Mouse (Mus musculus) heart, embryonic 16.5 days (tissue): ENCODE measurements around the gene Slc19a1. TPM values are rescaled to one million over a fixed set of nuclear protein-coding genes. Genes with fewer than 3 reads are reported as not detected.

ENCODE experiments used
- ATAC-seq: fragments of 200-750 bp; cut with Nextera tagmentation; replicated peaks from 2 replicates; pipeline ENCODE4 v1.8.0; 2017; ENCODE audit warnings: moderate number of reproducible peaks; ENCODE audit not compliant: insufficient read depth, low FRiP score; ENCODE audit errors: extremely low read depth
- H3K27ac ChIP-seq: fragments of 300-500 bp; sonication (generic); 2 replicates; pipeline ENCODE4 v1.5.1; 2014; ENCODE audit warnings: mild to moderate bottlenecking, low read length, control low read depth, moderate library complexity
- H3K27me3 ChIP-seq: fragments of 300-500 bp; sonication (generic); 2 replicates; pipeline ENCODE4 v1.6.1; 2014; ENCODE audit warnings: low read length, mixed read lengths; ENCODE audit not compliant: control insufficient read depth, insufficient read depth
- H3K36me3 ChIP-seq: fragments of 300-500 bp; sonication (generic); 2 replicates; pipeline ENCODE4 v1.6.1; 2014; ENCODE audit not compliant: control insufficient read depth, insufficient read depth
- H3K4me1 ChIP-seq: fragments of 300-500 bp; sonication (generic); 2 replicates; pipeline ENCODE4 v1.6.1; 2014; ENCODE audit warnings: low read length, mixed read lengths; ENCODE audit not compliant: control insufficient read depth, insufficient read depth
- H3K4me2 ChIP-seq: fragments of 300-500 bp; sonication (generic); 2 replicates; pipeline ENCODE4 v1.6.1; 2014; ENCODE audit warnings: low read depth, mild to moderate bottlenecking, control low read depth, low read length
- H3K4me3 ChIP-seq: fragments of 300-500 bp; sonication (generic); 2 replicates; pipeline ENCODE4 v1.5.1; 2014; ENCODE audit warnings: mild to moderate bottlenecking, control low read depth, low read length
- H3K9ac ChIP-seq: fragments of 300-500 bp; sonication (generic); 2 replicates; pipeline ENCODE4 v1.6.1; 2014; ENCODE audit warnings: low read length, control low read depth
- H3K9me3 ChIP-seq: fragments of 300-500 bp; sonication (generic); replicated peaks from 2 replicates; pipeline ENCODE4 v1.6.1; 2016; ENCODE audit warnings: low read length; ENCODE audit not compliant: control insufficient read depth
- whole genome bisulfite sequencing: fragments of 180-500 bp; shearing (Covaris S2); extraction: QIAGEN DNeasy Blood & Tissue Kit; methylation state at CpG from one replicate; pipeline ENCODE4 v1.1.7; 2014; 5-methylcytosine and 5-hydroxymethylcytosine counted together
- polyA plus RNA-seq: library from polyadenylated mRNA; unstranded; fragments of >200 nt; fragmentation: Nextera tagmentation; extraction: Ambion mirVana; gene quantifications from 2 replicates; pipeline ENCODE4 v1.2.1, GENCODE M21; 2015

Slc19a1 gene
- polyA plus RNA-seq, 1 experiment from 2014 or later, result 15.1 TPM

DNA sequence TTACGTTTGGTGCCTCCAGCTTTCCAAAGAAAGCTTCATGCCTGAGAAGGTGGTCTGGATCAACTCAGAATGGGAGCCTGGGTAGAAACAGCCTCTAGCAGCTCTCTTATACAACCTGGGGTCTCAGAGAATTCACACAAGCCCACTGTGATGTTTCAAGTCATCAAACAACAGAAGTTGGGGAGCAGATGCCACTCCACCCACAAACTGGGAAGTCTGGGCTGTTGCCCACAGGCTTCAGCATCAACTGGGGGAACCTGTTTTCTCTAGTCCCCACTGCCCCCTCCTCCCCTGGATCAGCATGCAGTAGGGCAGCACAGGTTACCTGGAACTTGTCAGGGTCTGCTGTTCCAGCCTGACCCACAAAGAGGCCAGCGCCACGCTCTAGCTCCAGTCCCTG, 63.6 kb downstream of the Slc19a1 start:
- Histone ChIP-seq H3K27ac (no peak overlapping the region), H3K9ac (no peak overlapping the region), H3K36me3 (peaks cover 13% of the 10 kb centered on the region), H3K9me3 (peaks cover 9% of the 10 kb centered on the region), H3K4me1 (peaks cover 23% of the 10 kb centered on the region), H3K4me2 (no peak overlapping the region), H3K27me3 (no peaks in the 10 kb centered on the region), H3K4me3 (no peak overlapping the region)
- WGBS, result 95% methylated on average over 3 of the region's 3 CpGs
- no peak for ATAC-seq

DNA sequence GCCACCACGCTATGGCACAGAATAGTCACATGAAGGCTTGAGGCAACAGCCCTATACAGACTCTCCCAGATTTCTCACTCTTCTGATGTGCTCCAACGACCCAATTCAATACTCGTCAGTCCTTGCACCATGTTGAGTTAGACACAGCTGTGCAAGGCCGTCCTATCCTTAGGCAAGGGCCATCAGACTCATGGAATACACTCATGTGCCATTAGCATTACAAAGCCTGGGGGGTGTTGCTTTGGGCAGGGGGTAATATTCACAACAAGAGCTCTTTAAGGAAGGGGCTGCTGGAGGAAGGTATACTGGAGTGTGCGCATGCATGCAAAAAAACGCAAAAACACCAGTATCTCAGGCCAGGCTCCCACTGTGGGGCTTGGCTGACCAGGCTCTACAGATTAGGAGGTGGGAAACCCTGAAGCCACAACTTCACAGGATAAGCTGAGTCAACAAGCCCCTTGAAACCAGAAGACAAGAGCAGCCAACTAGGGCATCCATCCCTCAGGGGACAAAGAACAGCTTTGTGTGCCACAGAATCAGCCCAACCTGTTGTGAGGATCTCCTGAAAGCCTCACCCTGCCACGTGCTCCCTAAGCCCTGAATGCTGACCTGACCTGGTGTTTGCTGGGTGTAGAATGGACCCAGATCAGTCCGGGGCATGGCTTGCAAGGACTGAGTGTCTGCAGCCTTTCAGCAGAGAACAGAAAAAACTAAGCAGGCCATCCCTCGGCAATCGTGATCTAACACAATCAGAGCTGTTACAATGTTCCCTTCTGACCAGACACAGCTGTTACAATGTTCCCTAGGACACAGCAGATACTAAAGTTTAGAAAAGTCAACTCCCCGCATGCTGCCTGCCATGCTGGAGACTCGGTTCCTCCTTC, 65.2 kb downstream of the Slc19a1 start:
- Histone ChIP-seq H3K9me3 (peaks cover 9% of the 10 kb centered on the region), H3K4me2 (no peak overlapping the region), H3K4me3 (no peak overlapping the region), H3K9ac (peak overlapping the region; percentile 31; the same call in 1 of the 2 replicates), H3K36me3 (peaks cover 13% of the 10 kb centered on the region), H3K27me3 (no peaks in the 10 kb centered on the region), H3K27ac (peak overlapping the region; percentile 65), H3K4me1 (peaks cover 22% of the 10 kb centered on the region)
- ATAC-seq, result peak; percentile 26; the same call in 1 of the 2 replicates
- WGBS, result 59% methylated on average over 12 of the region's 12 CpGs

DNA sequence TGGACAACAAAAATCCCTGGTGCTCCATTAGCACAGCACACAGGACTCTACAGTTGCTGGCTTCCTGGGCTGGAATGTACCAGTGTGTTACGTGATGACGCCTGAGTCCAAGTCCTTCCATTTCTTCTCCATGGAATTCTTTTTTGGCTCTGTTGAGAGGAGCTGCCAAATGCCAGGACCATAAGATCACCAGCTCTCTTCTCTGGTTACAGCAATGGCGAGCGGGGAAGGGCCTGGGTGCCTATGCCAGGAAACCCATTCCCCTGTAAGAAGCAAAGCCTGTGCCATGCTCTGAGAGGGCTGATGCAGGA, 65.8 kb downstream of the Slc19a1 start:
- Histone ChIP-seq H3K9ac (no peak overlapping the region), H3K4me1 (peaks cover 22% of the 10 kb centered on the region), H3K36me3 (peaks cover 13% of the 10 kb centered on the region), H3K4me2 (no peak overlapping the region), H3K9me3 (peaks cover 6% of the 10 kb centered on the region), H3K27ac (peak overlapping the region; percentile 65), H3K4me3 (no peak overlapping the region), H3K27me3 (no peaks in the 10 kb centered on the region)
- WGBS, result 39% methylated on average over 4 of the region's 4 CpGs
- ATAC-seq, result peak; percentile 69

DNA sequence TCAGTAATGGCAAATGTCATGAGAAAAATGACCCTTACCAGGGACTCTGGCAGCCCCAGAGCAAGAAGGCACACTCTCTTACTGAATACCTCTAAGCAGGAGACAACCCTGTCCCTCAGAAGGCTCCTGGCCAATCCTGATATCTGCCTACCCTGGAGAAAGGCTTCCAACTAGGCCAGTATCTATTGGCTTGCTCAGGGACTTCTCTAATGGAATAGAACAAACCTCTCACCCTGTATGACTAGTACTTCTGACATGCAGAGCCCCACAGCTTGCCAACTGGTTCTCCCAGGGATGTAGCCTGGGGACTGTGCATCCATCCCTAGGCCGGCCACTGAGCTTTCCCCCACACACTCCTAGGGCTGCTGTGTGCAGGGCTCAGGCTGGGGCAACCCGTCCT, 66.6 kb downstream of the Slc19a1 start:
- Histone ChIP-seq H3K4me2 (no peak overlapping the region), H3K9ac (no peak overlapping the region), H3K27me3 (no peaks in the 10 kb centered on the region), H3K4me3 (no peak overlapping the region), H3K36me3 (peaks cover 7% of the 10 kb centered on the region), H3K9me3 (no peaks in the 10 kb centered on the region), H3K27ac (peak overlapping the region; percentile 65), H3K4me1 (peaks cover 22% of the 10 kb centered on the region)
- ATAC-seq, result no peak
- WGBS, result 77% methylated on average over 2 of the region's 2 CpGs

DNA sequence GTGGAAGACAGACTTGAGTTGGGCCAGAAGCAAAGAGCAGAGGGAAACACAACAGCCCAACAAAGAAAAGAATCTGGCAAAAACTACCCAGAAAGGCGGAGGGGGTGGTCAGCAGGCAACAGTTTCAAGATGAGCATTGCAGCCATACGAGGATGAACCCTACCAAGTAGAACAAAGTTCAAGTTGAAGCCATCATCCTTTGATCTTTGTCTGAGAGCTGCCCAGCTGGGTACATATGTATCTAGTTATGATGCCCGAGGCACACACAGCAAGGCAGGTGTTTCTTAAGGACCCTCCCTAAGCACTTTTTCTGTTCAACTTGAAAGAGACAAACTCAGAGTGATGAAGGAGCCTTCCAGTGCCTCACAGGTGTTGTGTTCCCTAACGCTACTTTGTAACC, 67.7 kb downstream of the Slc19a1 start:
- H3K9me3 ChIP-seq, result no peaks in the 10 kb centered on the region
- peaks cover 22% of the 10 kb centered on the region for H3K4me1 ChIP-seq
- H3K9ac ChIP-seq, result no peak overlapping the region
- H3K27ac ChIP-seq, result no peak overlapping the region
- H3K27me3 ChIP-seq, result no peaks in the 10 kb centered on the region
- H3K4me3 ChIP-seq, result no peak overlapping the region
- 88% methylated on average over 4 of the region's 4 CpGs for WGBS
- no peak for ATAC-seq
- H3K4me2 ChIP-seq, result no peak overlapping the region
- peaks cover 5% of the 10 kb centered on the region for H3K36me3 ChIP-seq

DNA sequence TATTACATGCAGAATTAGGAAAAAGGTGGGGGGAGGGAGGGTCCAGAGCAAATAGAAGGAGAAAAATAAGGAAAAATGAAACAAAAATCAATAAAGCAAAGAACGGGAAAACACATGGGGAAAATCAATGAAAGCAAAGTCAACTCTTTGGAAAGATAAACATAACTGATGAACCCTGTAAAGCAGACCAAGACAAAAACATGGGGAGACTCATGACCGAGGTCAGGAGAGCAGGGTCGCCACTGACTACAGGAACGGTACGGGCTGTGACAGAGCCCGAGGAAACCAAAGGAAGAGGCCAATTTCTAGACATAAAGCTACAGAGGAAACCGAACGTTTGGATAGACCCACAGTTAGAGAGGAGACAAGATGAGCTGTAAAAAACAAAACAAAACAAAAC, 71.6 kb downstream of the Slc19a1 start:
- Histone ChIP-seq H3K27ac (no peak overlapping the region), H3K36me3 (no peaks in the 10 kb centered on the region), H3K27me3 (no peaks in the 10 kb centered on the region)

DNA sequence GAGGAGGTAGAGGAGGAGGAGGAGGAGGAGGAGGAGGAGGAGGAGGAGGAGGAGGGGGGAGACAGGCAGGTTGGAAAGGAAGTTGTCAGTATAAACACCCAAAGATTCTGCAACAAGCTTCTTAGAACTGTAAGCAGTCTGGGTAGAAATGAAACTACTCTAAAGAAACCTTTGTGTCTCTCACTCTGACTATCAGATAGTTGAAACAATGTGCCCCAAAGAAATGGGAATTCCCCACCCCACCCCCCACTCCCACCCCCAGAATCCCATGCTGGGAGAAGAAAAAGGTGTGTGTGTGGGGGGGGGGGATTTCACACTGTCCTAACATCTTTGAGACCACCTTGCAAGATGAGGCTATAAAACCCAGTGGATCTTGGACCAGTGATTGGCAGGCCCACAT, 72.3 kb downstream of the Slc19a1 start:
- H3K4me1 ChIP-seq, result peaks cover 3% of the 10 kb centered on the region; the same call in 1 of the 2 replicates
- H3K27ac ChIP-seq, result no peak overlapping the region
- no peak for ATAC-seq
- H3K27me3 ChIP-seq, result no peaks in the 10 kb centered on the region
- no peak overlapping the region for H3K4me2 ChIP-seq
- H3K9me3 ChIP-seq, result 0 out of 2 replicates have a peak, but pooled peaks cover 2% of the 10 kb centered on the region
- H3K4me3 ChIP-seq, result no peak overlapping the region
- no peaks in the 10 kb centered on the region for H3K36me3 ChIP-seq
- no peak overlapping the region for H3K9ac ChIP-seq

More for the DNA sequence above, 71.6 kb downstream of the Slc19a1 start:
- H3K4me1 ChIP-seq, result peaks cover 2% of the 10 kb centered on the region; the same call in 1 of the 2 replicates
- no peak for ATAC-seq
- 0 out of 2 replicates have a peak, but pooled peaks cover 2% of the 10 kb centered on the region for H3K9me3 ChIP-seq
- H3K4me3 ChIP-seq, result no peak overlapping the region
- no peak overlapping the region for H3K4me2 ChIP-seq
- H3K9ac ChIP-seq, result no peak overlapping the region
- 48% methylated on average over 8 of the region's 8 CpGs for WGBS

DNA sequence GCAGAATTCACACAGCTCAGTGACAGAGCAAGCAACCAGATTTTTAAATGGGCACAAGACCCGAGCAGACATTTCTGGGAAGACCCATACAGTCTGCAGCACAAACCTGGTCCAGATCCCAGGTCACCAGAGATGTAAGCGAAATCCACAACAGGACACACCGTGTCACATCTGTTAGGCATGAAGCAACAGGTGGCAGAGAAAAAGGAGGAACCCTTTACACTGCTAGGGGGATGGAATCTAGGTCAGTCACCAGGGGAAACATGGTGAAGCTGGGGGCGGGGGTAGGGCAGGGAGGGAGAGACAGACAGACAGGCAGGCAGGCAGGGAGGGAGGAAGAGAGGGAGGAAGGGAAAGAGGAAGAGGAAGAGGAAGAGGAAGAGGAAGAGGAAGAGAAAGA, 76.1 kb downstream of the Slc19a1 start:
- Histone ChIP-seq H3K27ac (no peak overlapping the region), H3K4me3 (no peak overlapping the region), H3K9me3 (0 out of 2 replicates have a peak, but pooled peaks cover 2% of the 10 kb centered on the region), H3K4me1 (peaks cover 14% of the 10 kb centered on the region), H3K27me3 (no peaks in the 10 kb centered on the region), H3K9ac (no peak overlapping the region), H3K36me3 (no peaks in the 10 kb centered on the region), H3K4me2 (no peak overlapping the region)
- 63% methylated on average over 4 of the region's 4 CpGs for WGBS
- ATAC-seq, result no peak

DNA sequence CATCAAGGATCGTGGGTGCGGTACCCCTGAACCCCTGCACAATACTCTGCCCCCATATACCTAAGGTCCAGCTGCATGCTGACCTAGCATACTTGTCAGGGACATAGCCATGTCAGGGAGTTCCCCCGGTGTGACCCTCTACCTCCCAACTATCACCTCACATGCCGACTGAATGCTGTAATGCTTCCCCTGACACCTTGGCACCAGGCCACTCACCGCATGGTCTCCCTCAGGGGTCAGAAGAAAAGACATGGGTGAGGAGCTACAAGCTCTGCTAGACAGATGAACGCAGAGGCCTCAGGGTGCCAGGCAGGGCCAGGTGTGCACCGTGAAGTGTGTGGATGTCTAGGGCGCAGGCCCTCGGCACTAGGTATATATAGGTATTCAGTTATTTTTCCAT, 78.0 kb downstream of the Slc19a1 start:
- no peaks in the 10 kb centered on the region for H3K36me3 ChIP-seq
- WGBS, result 59% methylated on average over 9 of the region's 9 CpGs
- peaks cover 23% of the 10 kb centered on the region for H3K4me1 ChIP-seq
- no peak overlapping the region for H3K27ac ChIP-seq
- H3K27me3 ChIP-seq, result no peaks in the 10 kb centered on the region
- H3K4me3 ChIP-seq, result no peak overlapping the region
- 0 out of 2 replicates have a peak, but pooled peaks cover 2% of the 10 kb centered on the region for H3K9me3 ChIP-seq
- H3K4me2 ChIP-seq, result no peak overlapping the region
- no peak overlapping the region for H3K9ac ChIP-seq
- peak; percentile 26; the same call in 1 of the 2 replicates for ATAC-seq
